Mouse (Mus musculus): ENCODE measurements at regions not wholly inside any gene's neighbourhood (a gene's known extent, or its start where the extent isn't known, plus 50 kb on each side); places are given as distances from the start of the nearest gene placed in this dataset.

- no peak overlapping the region for H3K4me2 ChIP-seq (ENCODE audit: low read length)
- no peaks in the 10 kb centered on the region for H3K9me3 ChIP-seq (replicated peaks; ENCODE audit: low read length)
- no peaks in the 10 kb centered on the region for H3K27me3 ChIP-seq (ENCODE audit: insufficient read depth, low read length)
- H3K4me3 ChIP-seq (replicated peaks; ENCODE audit: low read depth, low read length) = no peak overlapping the region
- WGBS = 71% methylated on average over 5 of the region's 5 CpGs
- DNase-seq (ENCODE audit: low spot score) (no peak), ATAC-seq (replicated peaks; ENCODE audit: low FRiP score, low read depth) (no peak)
- TF ChIP-seq CTCF (IDR thresholded peaks at IDR 0.05; ENCODE audit: low read depth) = no peak
- H3K4me1 ChIP-seq (replicated peaks; ENCODE audit: insufficient read depth, low read length) = no peaks in the 10 kb centered on the region
- no peak overlapping the region for H3K27ac ChIP-seq
- no peaks in the 10 kb centered on the region for H3K36me3 ChIP-seq (ENCODE audit: insufficient read depth, low read length)
- no peak overlapping the region for H3K9ac ChIP-seq (ENCODE audit: low read depth, low read length)
These were observed 69.0 kb upstream of the Pdzrn3 start for GRCm38 (mm10) chr6:101446720-101447119.

- Histone ChIP-seq H3K36me3 (ENCODE audit: insufficient read depth, low read length) (no peaks in the 10 kb centered on the region), H3K27ac (no peak overlapping the region), H3K9me3 (replicated peaks; ENCODE audit: low read length) (no peaks in the 10 kb centered on the region), H3K27me3 (ENCODE audit: insufficient read depth, low read length) (no peaks in the 10 kb centered on the region), H3K4me2 (ENCODE audit: low read length) (no peak overlapping the region), H3K4me3 (replicated peaks; ENCODE audit: low read depth, low read length) (no peak overlapping the region), H3K4me1 (replicated peaks; ENCODE audit: insufficient read depth, low read length) (no peaks in the 10 kb centered on the region), H3K9ac (ENCODE audit: low read depth, low read length) (no peak overlapping the region)
- DNase-seq (ENCODE audit: low spot score) = peak; percentile 54
- 22% methylated on average over 2 of the region's 2 CpGs for WGBS
- no peak for TF ChIP-seq CTCF (IDR thresholded peaks at IDR 0.05; ENCODE audit: low read depth)
- no peak for ATAC-seq (replicated peaks; ENCODE audit: low FRiP score, low read depth)
These were observed 68.6 kb upstream of the Pdzrn3 start for GRCm38 (mm10) chr6:101446316-101446715.

- H3K4me3 ChIP-seq (replicated peaks; ENCODE audit: low read depth, low read length) = no peak overlapping the region
- WGBS = 26% methylated on average over 8 of the region's 8 CpGs
- H3K27ac ChIP-seq = no peak overlapping the region
- no peaks in the 10 kb centered on the region for H3K36me3 ChIP-seq (ENCODE audit: insufficient read depth, low read length)
- H3K9me3 ChIP-seq (replicated peaks; ENCODE audit: low read length) = no peaks in the 10 kb centered on the region
- no peak overlapping the region for H3K4me2 ChIP-seq (ENCODE audit: low read length)
- DNase-seq (ENCODE audit: low spot score) (peak; percentile 41), ATAC-seq (replicated peaks; ENCODE audit: low FRiP score, low read depth) (no peak)
- no peak overlapping the region for H3K9ac ChIP-seq (ENCODE audit: low read depth, low read length)
- no peak for TF ChIP-seq CTCF (IDR thresholded peaks at IDR 0.05; ENCODE audit: low read depth)
- no peaks in the 10 kb centered on the region for H3K27me3 ChIP-seq (ENCODE audit: insufficient read depth, low read length)
- no peaks in the 10 kb centered on the region for H3K4me1 ChIP-seq (replicated peaks; ENCODE audit: insufficient read depth, low read length)
These were observed 55.1 kb upstream of the Pdzrn3 start for GRCm38 (mm10) chr6:101432769-101433168.

- ATAC-seq (replicated peaks; ENCODE audit: low FRiP score, low read depth) = no peak
- Histone ChIP-seq H3K9me3 (replicated peaks; ENCODE audit: low read length) (no peaks in the 10 kb centered on the region), H3K4me2 (ENCODE audit: low read length) (no peak overlapping the region), H3K4me3 (replicated peaks; ENCODE audit: low read depth, low read length) (no peak overlapping the region), H3K36me3 (ENCODE audit: insufficient read depth, low read length) (no peaks in the 10 kb centered on the region), H3K9ac (ENCODE audit: low read depth, low read length) (no peak overlapping the region), H3K4me1 (replicated peaks; ENCODE audit: insufficient read depth, low read length) (no peaks in the 10 kb centered on the region), H3K27ac (no peak overlapping the region), H3K27me3 (ENCODE audit: insufficient read depth, low read length) (no peaks in the 10 kb centered on the region)
- TF ChIP-seq CTCF (IDR thresholded peaks at IDR 0.05; ENCODE audit: low read depth) = no peak
- 69% methylated on average over 2 of the region's 2 CpGs for WGBS
- no peak for DNase-seq (ENCODE audit: low spot score)
These were observed 51.9 kb upstream of the Pdzrn3 start for GRCm38 (mm10) chr6:101429634-101430033.

Data from kidney, postnatal 0 days (tissue).